Mouse (Mus musculus): ENCODE measurements around the gene Patz1. TPM values are rescaled to one million over a fixed set of nuclear protein-coding genes. Genes with fewer than 3 reads are reported as not detected.

Gene Patz1
- total and polyA plus RNA-seq, 3 experiments = 29.5 to 37.4 (median 31.5) TPM

DNA sequence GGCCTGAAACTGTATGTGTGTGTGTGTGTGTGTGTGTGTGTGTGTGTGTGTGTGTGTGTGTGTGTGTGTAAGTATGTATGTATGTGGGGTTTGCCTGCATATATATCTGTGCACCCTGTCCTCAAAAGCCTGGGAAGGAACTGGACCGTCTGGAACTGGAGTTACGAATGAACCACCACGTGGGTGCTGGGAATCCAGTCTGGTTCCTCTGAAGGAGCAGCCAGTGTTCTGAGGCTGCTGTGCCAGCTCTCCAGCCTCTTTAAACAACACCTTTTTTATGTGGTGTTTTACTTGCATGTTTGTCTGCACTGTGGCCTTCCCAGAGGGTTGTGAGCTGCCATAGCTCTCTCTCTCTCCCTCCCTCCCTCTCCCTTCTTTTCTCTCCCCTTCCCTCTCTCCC is 47.9 kb downstream of the Patz1 start:
- Histone ChIP-seq H3K27ac (ENCODE audit: insufficient read depth, low read depth) (no peak overlapping the region), H3K4me2 (ENCODE audit: insufficient read depth, low read depth, poor library complexity, severe bottlenecking) (no peak overlapping the region), H3K27me3 (replicated peaks) (no peaks in the 10 kb centered on the region), H3K9me3 (replicated peaks; ENCODE audit: low read length) (peaks cover 8% of the 10 kb centered on the region), H3K79me2 (replicated peaks; ENCODE audit: control insufficient read depth, extremely low read depth, insufficient read depth, poor library complexity, severe bottlenecking) (no peaks in the 10 kb centered on the region), H3K4me3 (replicated peaks in 1 of 3; ENCODE audit: low read depth in 2 of 3, low read length in 2 of 3, poor library complexity in 1 of 3) (no peak overlapping the region), H3K9ac (ENCODE audit: insufficient read depth, low read depth) (no peak overlapping the region), H3K4me1 (ENCODE audit: control insufficient read depth in 1 of 2, insufficient read depth in 2 of 2) (peaks cover 18 to 46% of the 10 kb centered on the region in 2 experiments), H3K36me3 (replicated peaks in 1 of 2; ENCODE audit: control insufficient read depth in 1 of 2, insufficient read depth in 1 of 2, low read length in 1 of 2) (peaks cover 0 to 9% of the 10 kb centered on the region in 2 experiments)
- dilution Hi-C loops (cut with MboI; ENCODE audit: extremely low pct_ligation_motif_present, extremely low pct_unique_long_range_greater_than_20kb, low sequenced_read_pairs) (no loop called here), in situ Hi-C loops (cut with MboI; ENCODE audit: low pct_ligation_motif_present, low pct_unique_long_range_greater_than_20kb, low sequenced_read_pairs) (no loop called here)
- TF ChIP-seq MEF2A (IDR thresholded peaks at IDR 0.05; ENCODE audit: borderline replicate concordance, low read depth, low read length) (no peak), ZKSCAN1 (IDR thresholded peaks at IDR 0.05; ENCODE audit: borderline replicate concordance, low read depth, low read length) (no peak), EP300 (IDR thresholded peaks at IDR 0.05; ENCODE audit: low read length) (no peak), TCF12 (IDR thresholded peaks at IDR 0.05; ENCODE audit: low read depth, low read length) (no peak), TBP (conservative IDR thresholded peaks at IDR 0.05; ENCODE audit: low read depth, low read length) (no peak), KAT2A (IDR thresholded peaks at IDR 0.05; ENCODE audit: insufficient replicate concordance, low read length) (no peak), PAX5 (IDR thresholded peaks at IDR 0.05; ENCODE audit: low read length) (no peak), USF1 (IDR thresholded peaks at IDR 0.05; ENCODE audit: low read depth, low read length) (no peak), MAX (IDR thresholded peaks at IDR 0.05; ENCODE audit: low read length) (no peak), POLR2A (IDR thresholded peaks at IDR 0.05; ENCODE audit: low read depth, low read length) (no peak), MAZ (IDR thresholded peaks at IDR 0.05; ENCODE audit: low read depth, low read length) (no peak), E2F4 (IDR thresholded peaks at IDR 0.05; ENCODE audit: insufficient replicate concordance, low read depth, low read length) (no peak), MXI1 (IDR thresholded peaks at IDR 0.05; ENCODE audit: low read depth, low read length) (no peak), MAFK (IDR thresholded peaks at IDR 0.05; ENCODE audit: insufficient replicate concordance, low read length) (no peak), CHD1 (IDR thresholded peaks at IDR 0.05; ENCODE audit: low read depth, low read length) (no peak)
- DNase-seq (ENCODE audit: extremely low read depth) = no peak

DNA sequence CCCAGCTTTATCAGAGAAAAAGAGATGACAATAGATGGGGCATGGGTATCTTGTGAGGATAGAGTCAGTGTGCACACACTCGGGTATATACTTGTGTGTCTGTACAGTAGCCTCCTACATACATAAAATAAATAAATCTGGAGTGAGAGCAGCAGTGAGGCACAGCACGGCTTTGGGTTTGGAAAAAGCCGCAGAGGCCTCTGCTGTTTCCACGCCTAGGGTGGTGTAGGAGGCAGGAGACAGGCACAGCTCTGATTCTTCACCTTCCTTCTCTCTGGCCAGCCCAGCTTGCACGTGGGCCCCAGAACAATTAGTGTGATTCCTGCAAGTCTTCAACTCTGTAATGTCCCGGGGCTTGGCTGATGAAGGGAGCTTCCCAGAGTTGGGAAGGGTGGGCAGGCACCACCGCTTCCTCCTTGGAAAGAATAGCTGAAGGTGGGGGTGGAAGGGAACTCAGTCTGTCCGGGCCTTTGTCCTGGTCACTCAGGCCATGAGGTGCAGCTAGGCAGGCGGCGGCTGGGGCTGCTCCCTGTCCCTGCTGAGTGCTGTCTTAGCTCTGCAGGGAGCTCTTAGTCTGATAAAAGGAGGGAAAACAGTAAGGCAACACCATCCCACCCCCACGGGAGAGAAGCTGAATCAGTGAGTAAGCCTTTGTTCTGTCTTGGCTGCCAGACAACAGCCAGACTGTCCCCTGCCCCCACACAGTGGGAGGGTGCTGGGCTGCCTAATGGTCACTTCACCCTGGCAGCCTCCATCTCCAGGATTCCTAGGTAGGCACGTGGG is 48.7 kb downstream of the Patz1 start:
- H3K36me3 ChIP-seq (replicated peaks in 1 of 2; ENCODE audit: control insufficient read depth in 1 of 2, insufficient read depth in 1 of 2, low read length in 1 of 2) = peaks cover 0 to 15% of the 10 kb centered on the region in 2 experiments
- H3K27ac ChIP-seq (ENCODE audit: insufficient read depth, low read depth) = no peak overlapping the region
- DNase-seq (ENCODE audit: extremely low read depth) = no peak
- TF ChIP-seq MAZ (IDR thresholded peaks at IDR 0.05; ENCODE audit: low read depth, low read length) = no peak
- TF ChIP-seq JUND (conservative IDR thresholded peaks at IDR 0.05; ENCODE audit: low read depth, low read length) = no peak
- no peak for TF ChIP-seq RAD21 (IDR thresholded peaks at IDR 0.05; ENCODE audit: low read depth, low read length)
- no peak for TF ChIP-seq CHD1 (IDR thresholded peaks at IDR 0.05; ENCODE audit: low read depth, low read length)
- TF ChIP-seq NELFE (IDR thresholded peaks at IDR 0.05; ENCODE audit: low read depth, low read length) = no peak
- no peak for TF ChIP-seq TBP (conservative IDR thresholded peaks at IDR 0.05; ENCODE audit: low read depth, low read length)
- no peak for TF ChIP-seq CHD2 (IDR thresholded peaks at IDR 0.05; ENCODE audit: low read length)
- TF ChIP-seq IRF4 (IDR thresholded peaks at IDR 0.05; ENCODE audit: low read depth, low read length) = no peak
- no peak for TF ChIP-seq MEF2A (IDR thresholded peaks at IDR 0.05; ENCODE audit: borderline replicate concordance, low read depth, low read length)
- TF ChIP-seq RCOR1 (conservative IDR thresholded peaks at IDR 0.05; ENCODE audit: low read depth, low read length) = no peak
- TF ChIP-seq HCFC1 (IDR thresholded peaks at IDR 0.05; ENCODE audit: low read depth, low read length) = no peak
- TF ChIP-seq GABPA (IDR thresholded peaks at IDR 0.05; ENCODE audit: insufficient replicate concordance, low read depth, low read length) = no peak
- TF ChIP-seq CTCF (conservative IDR thresholded peaks at IDR 0.05 in 1 of 2, IDR thresholded peaks at IDR 0.05 in 1 of 2; ENCODE audit: low read depth in 2 of 2, low read length in 2 of 2) = no peak
- no peak for TF ChIP-seq PAX5 (IDR thresholded peaks at IDR 0.05; ENCODE audit: low read length)
- no peak for TF ChIP-seq NRF1 (IDR thresholded peaks at IDR 0.05; ENCODE audit: low read depth, low read length)
- TF ChIP-seq JUN (IDR thresholded peaks at IDR 0.05; ENCODE audit: insufficient read depth, low read depth, low read length) = no peak
- no peak for TF ChIP-seq SIN3A (IDR thresholded peaks at IDR 0.05; ENCODE audit: low read length)
- no peak for TF ChIP-seq POLR2AphosphoS2 (IDR thresholded peaks at IDR 0.05; ENCODE audit: low read depth, low read length)
- TF ChIP-seq EP300 (IDR thresholded peaks at IDR 0.05; ENCODE audit: low read length) = no peak
- no peak for TF ChIP-seq MYC (IDR thresholded peaks at IDR 0.05; ENCODE audit: low read depth, low read length)
- in situ Hi-C loops (cut with MboI; ENCODE audit: low pct_ligation_motif_present, low pct_unique_long_range_greater_than_20kb, low sequenced_read_pairs) = no loop called here
- H3K9ac ChIP-seq (ENCODE audit: insufficient read depth, low read depth) = no peak overlapping the region
- peaks cover under 1% of the 10 kb centered on the region for H3K9me3 ChIP-seq (replicated peaks; ENCODE audit: low read length)
- no peaks in the 10 kb centered on the region for H3K79me2 ChIP-seq (replicated peaks; ENCODE audit: control insufficient read depth, extremely low read depth, insufficient read depth, poor library complexity, severe bottlenecking)
- H3K4me2 ChIP-seq (ENCODE audit: insufficient read depth, low read depth, poor library complexity, severe bottlenecking) = no peak overlapping the region
- dilution Hi-C loops (cut with MboI; ENCODE audit: extremely low pct_ligation_motif_present, extremely low pct_unique_long_range_greater_than_20kb, low sequenced_read_pairs) = no loop called here
- H3K4me1 ChIP-seq (ENCODE audit: control insufficient read depth in 1 of 2, insufficient read depth in 2 of 2) = peaks cover 14 to 39% of the 10 kb centered on the region in 2 experiments
- H3K27me3 ChIP-seq (replicated peaks) = no peaks in the 10 kb centered on the region
- no peak overlapping the region for H3K4me3 ChIP-seq (replicated peaks in 1 of 3; ENCODE audit: low read depth in 2 of 3, low read length in 2 of 3, poor library complexity in 1 of 3)

All from CH12.LX (cell line).